Mouse (Mus musculus) kidney, embryonic 16.5 days (tissue): ENCODE results near the gene Anapc2. TPM values are rescaled to one million over a fixed set of nuclear protein-coding genes. Genes with fewer than 3 reads are reported as not detected.

Source experiments
- ATAC-seq: fragments of 200-750 bp; cut with Nextera tagmentation; 2 replicates; pipeline ENCODE4 v1.8.0; 2017; ENCODE audit warnings: moderate TSS enrichment; ENCODE audit not compliant: low FRiP score, low TSS enrichment
- H3K27ac ChIP-seq: fragments of 300-500 bp; sonication (generic); 2 replicates; pipeline ENCODE4 v1.5.1; 2014; ENCODE audit warnings: low read length
- H3K27me3 ChIP-seq: fragments of 300-500 bp; sonication (generic); 2 replicates; pipeline ENCODE4 v1.6.1; 2014; ENCODE audit warnings: low read length, control low read depth, mixed read lengths; ENCODE audit not compliant: insufficient read depth
- H3K36me3 ChIP-seq: fragments of 300-500 bp; sonication (generic); 2 replicates; pipeline ENCODE4 v1.6.1; 2014; ENCODE audit warnings: low read length, control low read depth, mixed read lengths; ENCODE audit not compliant: insufficient read depth
- H3K4me1 ChIP-seq: fragments of 300-500 bp; sonication (generic); 2 replicates; pipeline ENCODE4 v1.6.1; 2014; ENCODE audit warnings: low read length, control low read depth, mixed read lengths; ENCODE audit not compliant: insufficient read depth
- H3K4me2 ChIP-seq: fragments of 300-500 bp; sonication (generic); replicated peaks from 2 replicates; pipeline ENCODE4 v1.6.1; 2014; ENCODE audit warnings: low read depth, low read length
- H3K4me3 ChIP-seq: fragments of 300-500 bp; sonication (generic); 2 replicates; pipeline ENCODE4 v1.5.1; 2014; ENCODE audit warnings: mild to moderate bottlenecking, low read length
- H3K9ac ChIP-seq: fragments of 300-500 bp; sonication (generic); replicated peaks from 2 replicates; pipeline ENCODE4 v1.6.1; 2014; ENCODE audit warnings: low read length
- H3K9me3 ChIP-seq: fragments of 300-500 bp; sonication (generic); 2 replicates; pipeline ENCODE4 v1.6.1; 2016; ENCODE audit warnings: low read length, control low read depth
- whole genome bisulfite sequencing: fragments of 180-500 bp; shearing (Covaris S2); extraction: QIAGEN DNeasy Blood & Tissue Kit; methylation state at CpG from one replicate; pipeline ENCODE4 v1.1.7; 2014; 5-methylcytosine and 5-hydroxymethylcytosine counted together
- polyA plus RNA-seq: library from polyadenylated mRNA; unstranded; fragments of >200 nt; fragmentation: Nextera tagmentation; extraction: Ambion mirVana; gene quantifications from 2 replicates; pipeline ENCODE4 v1.2.1, GENCODE M21; 2015

Gene Anapc2
- polyA plus RNA-seq, 1 experiment from 2014 or later: 152 TPM

DNA sequence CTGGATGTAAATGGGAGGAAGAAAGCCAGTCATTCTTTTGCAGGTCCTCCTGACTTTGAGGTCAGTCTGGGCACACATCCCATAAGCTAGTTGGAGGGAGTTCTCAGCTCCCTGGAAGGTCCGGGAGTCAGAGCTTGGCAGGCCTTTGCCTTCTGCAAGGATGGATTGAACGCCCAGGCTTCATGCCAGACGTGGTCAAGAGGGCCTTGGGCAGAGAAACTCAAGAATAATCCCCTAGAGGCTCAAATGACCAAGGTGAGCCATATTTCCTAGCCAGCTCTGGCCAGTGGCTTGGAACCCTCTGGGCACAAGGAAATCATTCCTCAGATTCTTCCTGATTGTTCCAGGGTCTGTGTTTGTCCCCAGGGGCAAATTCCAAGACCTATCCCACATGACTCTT lies 7.4 kb upstream of the Anapc2 start:
- WGBS: 55% methylated on average over 3 of the region's 3 CpGs
- no peak overlapping the region for H3K27ac ChIP-seq
- H3K4me3 ChIP-seq: 0 out of 2 replicates have a peak overlapping the region, but pooled peaks have one; percentile 88
- no peaks in the 10 kb centered on the region for H3K27me3 ChIP-seq
- H3K36me3 ChIP-seq: peaks cover 12% of the 10 kb centered on the region
- no peak for ATAC-seq
- peak overlapping the region; percentile 99; the same call in 1 of the 2 replicates for H3K4me2 ChIP-seq
- H3K4me1 ChIP-seq: peaks cover 34% of the 10 kb centered on the region
- no peak overlapping the region for H3K9ac ChIP-seq
- no peaks in the 10 kb centered on the region for H3K9me3 ChIP-seq

DNA sequence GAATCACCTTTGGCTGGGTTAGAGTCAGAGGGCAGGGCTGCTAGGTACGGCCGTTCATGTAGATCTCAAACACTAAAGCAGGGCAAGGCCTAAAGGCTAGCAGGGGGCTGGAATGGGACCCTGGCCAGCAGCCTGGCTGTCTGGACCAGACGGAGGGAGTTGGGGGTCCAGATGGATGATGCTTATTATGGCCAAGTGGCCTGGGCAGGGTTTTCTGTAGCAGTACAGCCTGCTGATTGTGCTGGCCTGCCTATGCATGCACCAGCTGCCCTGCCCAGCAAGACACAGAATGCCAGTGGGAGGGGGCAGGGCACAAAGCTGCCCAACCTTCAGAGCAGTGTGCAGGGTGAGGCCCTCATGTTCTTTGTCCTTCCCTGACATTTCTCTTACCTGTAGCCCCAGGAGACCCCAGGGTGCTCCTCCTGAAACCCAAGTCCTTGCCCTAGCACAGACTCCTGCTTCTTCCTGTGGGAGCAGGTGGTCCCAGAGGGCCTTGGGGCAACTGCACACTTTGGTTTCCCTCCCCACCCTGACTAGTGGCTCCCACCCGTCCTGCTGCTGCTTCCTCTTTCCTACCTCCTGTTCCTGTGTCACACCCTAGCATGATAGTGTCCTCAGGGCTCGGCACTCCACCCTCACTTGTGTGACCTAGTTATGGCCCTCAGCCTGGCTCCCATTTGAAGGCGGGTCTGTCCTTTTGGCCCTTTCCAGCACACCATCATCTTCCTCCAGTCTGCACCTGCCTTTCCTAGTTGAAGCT lies 6.2 kb upstream of the Anapc2 start:
- WGBS: 62% methylated on average over 6 of the region's 6 CpGs
- peak overlapping the region; percentile 1; the same call in 1 of the 2 replicates for H3K4me3 ChIP-seq
- no peaks in the 10 kb centered on the region for H3K9me3 ChIP-seq
- H3K4me2 ChIP-seq: peak overlapping the region; percentile 24
- no peaks in the 10 kb centered on the region for H3K27me3 ChIP-seq
- peak overlapping the region; percentile 36; the same call in 1 of the 2 replicates for H3K9ac ChIP-seq
- H3K27ac ChIP-seq: no peak overlapping the region
- peaks cover 22% of the 10 kb centered on the region for H3K36me3 ChIP-seq
- no peak for ATAC-seq
- H3K4me1 ChIP-seq: peaks cover 35% of the 10 kb centered on the region

DNA sequence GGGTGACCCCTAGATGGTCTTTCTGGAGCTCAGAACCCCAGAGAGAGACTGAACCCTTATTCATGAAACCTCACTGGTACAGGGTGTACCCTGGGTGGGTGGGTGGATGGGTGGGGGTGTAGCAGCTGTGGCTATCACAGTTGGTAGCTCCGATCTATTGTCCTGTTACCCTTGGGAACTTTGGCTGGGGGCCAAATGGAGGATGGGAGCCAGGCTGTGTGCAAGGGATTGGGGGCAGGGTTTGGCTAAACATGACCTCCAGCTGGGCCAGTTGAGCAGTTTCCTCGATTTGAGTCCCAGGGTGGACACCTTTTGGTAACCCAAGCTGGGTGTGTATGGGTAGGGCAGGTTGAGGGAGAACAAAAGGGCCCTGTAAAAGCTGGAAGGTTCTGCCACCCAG lies 5.6 kb upstream of the Anapc2 start:
- Histone ChIP-seq H3K27me3 (no peaks in the 10 kb centered on the region), H3K27ac (no peak overlapping the region), H3K9ac (0 out of 2 replicates have a peak overlapping the region, but pooled peaks have one; percentile 33), H3K4me2 (peak overlapping the region; percentile 24), H3K4me1 (peaks cover 42% of the 10 kb centered on the region), H3K36me3 (peaks cover 22% of the 10 kb centered on the region), H3K4me3 (no peak overlapping the region), H3K9me3 (no peaks in the 10 kb centered on the region)
- WGBS: 30% methylated on average over 2 of the region's 2 CpGs
- no peak for ATAC-seq

DNA sequence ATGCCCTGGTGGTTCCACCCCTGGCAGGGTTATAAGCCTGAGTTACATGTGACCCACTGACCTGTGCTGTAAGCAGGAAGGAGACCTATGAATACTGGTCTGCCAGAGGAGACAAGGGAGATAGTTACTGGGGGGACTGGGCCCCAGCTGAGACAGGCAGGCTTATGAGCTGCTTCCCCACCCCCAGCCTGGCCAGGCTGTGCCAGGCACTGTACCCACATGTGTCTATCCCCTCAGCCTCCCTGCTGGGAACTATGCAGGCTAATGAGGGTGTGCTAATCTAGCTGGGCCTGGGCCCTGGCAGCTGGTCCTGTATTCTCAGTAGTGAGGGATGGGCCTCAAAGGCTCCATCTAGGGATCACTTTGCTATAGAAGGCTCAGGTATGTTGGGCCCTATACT lies 5.0 kb upstream of the Anapc2 start:
- no peak overlapping the region for H3K4me3 ChIP-seq
- H3K36me3 ChIP-seq: peaks cover 22% of the 10 kb centered on the region
- H3K27me3 ChIP-seq: no peaks in the 10 kb centered on the region
- H3K9me3 ChIP-seq: no peaks in the 10 kb centered on the region
- H3K4me1 ChIP-seq: peaks cover 42% of the 10 kb centered on the region
- ATAC-seq: no peak
- H3K4me2 ChIP-seq: no peak overlapping the region
- H3K27ac ChIP-seq: no peak overlapping the region
- H3K9ac ChIP-seq: no peak overlapping the region

GRCm38 (mm10) chr2:25267746-25268309 lies 4.5 kb upstream of the Anapc2 start:
- WGBS: 69% methylated on average over 4 of the region's 4 CpGs
- Histone ChIP-seq H3K4me2 (no peak overlapping the region), H3K27ac (no peak overlapping the region), H3K9ac (no peak overlapping the region), H3K4me3 (no peak overlapping the region), H3K27me3 (no peaks in the 10 kb centered on the region), H3K36me3 (peaks cover 22% of the 10 kb centered on the region), H3K4me1 (peaks cover 42% of the 10 kb centered on the region), H3K9me3 (no peaks in the 10 kb centered on the region)
- ATAC-seq: no peak

GRCm38 (mm10) chr2:25272515-25272914 lies 237 bp downstream of the Anapc2 start:
- Histone ChIP-seq H3K27me3 (no peaks in the 10 kb centered on the region), H3K36me3 (peaks cover 60% of the 10 kb centered on the region), H3K4me3 (peak overlapping the region; percentile 78), H3K27ac (peak overlapping the region; percentile 64), H3K9me3 (no peaks in the 10 kb centered on the region), H3K9ac (peak overlapping the region; percentile 92), H3K4me1 (peaks cover 23% of the 10 kb centered on the region), H3K4me2 (peak overlapping the region; percentile 97)
- peak; percentile 79 for ATAC-seq
- under 1% methylated on average over 29 of the region's 29 CpGs for WGBS

GRCm38 (mm10) chr2:25273010-25273409 lies 732 bp downstream of the Anapc2 start:
- no peak for ATAC-seq
- Histone ChIP-seq H3K27me3 (no peaks in the 10 kb centered on the region), H3K4me3 (peak overlapping the region; percentile 78), H3K9ac (peak overlapping the region; percentile 92), H3K36me3 (peaks cover 65% of the 10 kb centered on the region), H3K27ac (no peak overlapping the region; the same call in 1 of the 2 replicates), H3K9me3 (no peaks in the 10 kb centered on the region), H3K4me2 (peak overlapping the region; percentile 97), H3K4me1 (peaks cover 23% of the 10 kb centered on the region)
- WGBS: 32% methylated on average over 16 of the region's 16 CpGs

DNA sequence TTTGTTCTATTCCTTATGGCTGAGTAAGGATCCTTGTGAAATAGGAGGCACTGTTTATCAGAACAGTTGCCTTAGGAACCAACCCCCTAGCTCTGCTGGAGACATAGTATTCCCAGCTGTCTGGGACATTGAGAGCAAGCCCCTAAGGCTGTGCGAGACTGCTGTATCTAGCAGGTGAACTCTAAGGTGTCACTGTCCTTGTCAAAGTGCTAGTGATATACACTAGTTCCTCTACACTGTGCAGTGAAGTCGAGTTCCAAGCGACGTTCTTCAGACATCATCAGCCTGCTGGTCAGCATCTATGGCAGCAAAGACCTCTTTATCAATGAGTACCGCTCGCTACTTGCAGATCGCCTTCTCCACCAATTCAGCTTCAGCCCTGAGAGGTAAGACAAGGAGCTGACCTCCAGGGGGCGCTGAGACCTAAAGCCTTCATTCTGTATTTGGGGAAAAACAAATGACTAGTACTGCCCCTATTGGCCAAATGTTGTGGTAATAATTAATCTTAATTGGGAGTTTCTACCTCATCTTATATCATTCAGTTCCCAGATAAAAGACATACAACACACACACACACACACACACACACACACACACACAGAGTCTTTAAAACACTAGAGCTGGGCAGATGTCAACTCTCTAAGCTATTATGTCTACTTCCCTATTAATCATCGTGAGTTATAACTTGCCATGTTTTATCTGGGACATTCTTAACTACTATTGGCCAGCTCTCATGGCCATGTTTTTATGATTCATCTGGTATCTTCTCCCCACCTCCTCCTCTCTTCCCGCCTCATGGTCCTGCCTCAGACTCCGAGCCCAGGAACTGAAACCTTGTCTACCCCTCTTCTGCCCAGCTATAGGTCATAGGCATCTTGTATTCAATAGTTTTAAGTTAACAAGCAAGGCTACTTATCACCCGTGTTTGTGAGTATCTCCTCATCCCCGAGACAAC lies 6.9 kb downstream of the Anapc2 start:
- 68% methylated on average over 13 of the region's 13 CpGs for WGBS
- Histone ChIP-seq H3K36me3 (peaks cover 89% of the 10 kb centered on the region), H3K4me3 (no peak overlapping the region), H3K27me3 (no peaks in the 10 kb centered on the region), H3K9ac (no peak overlapping the region), H3K27ac (no peak overlapping the region), H3K9me3 (no peaks in the 10 kb centered on the region), H3K4me1 (peaks cover 1% of the 10 kb centered on the region; the same call in 1 of the 2 replicates), H3K4me2 (no peak overlapping the region)
- ATAC-seq: peak; percentile 60; the same call in 1 of the 2 replicates

- no peak overlapping the region for H3K4me2 ChIP-seq
- peaks cover 46% of the 10 kb centered on the region for H3K36me3 ChIP-seq
- H3K4me3 ChIP-seq: no peak overlapping the region
- peaks cover 5% of the 10 kb centered on the region; the same call in 1 of the 2 replicates for H3K4me1 ChIP-seq
- H3K27ac ChIP-seq: no peak overlapping the region
- no peaks in the 10 kb centered on the region for H3K9me3 ChIP-seq
- ATAC-seq: no peak
- no peak overlapping the region for H3K9ac ChIP-seq
- peaks cover 27% of the 10 kb centered on the region for H3K27me3 ChIP-seq
- 91% methylated on average over 2 of the region's 2 CpGs for WGBS
These were observed 13.3 kb downstream of the Anapc2 start for GRCm38 (mm10) chr2:25285551-25285950.
